In the genomic region with DNA sequence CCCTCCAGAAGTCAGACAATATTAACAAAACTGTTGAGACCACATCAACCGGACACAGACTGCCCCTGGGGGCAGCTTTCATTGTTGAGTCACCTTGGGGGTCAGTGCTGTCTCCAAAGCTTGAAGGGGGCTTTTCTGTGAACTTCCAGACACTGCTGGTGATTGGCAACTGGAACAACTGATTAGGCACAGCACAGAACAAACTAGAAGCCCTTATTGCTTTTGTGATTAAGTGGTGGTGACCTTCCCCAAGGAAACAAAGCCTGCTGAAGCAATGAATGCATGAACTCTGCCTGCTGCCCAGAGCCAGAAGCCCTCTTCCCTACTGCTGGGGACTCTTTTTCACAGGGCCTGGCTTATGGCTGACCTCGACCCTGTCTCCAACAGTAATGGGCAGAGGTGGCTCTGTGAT, we compare ENCODE assay signal across 22 mouse cellular contexts.
A peak's percentile ranks its signal among the peaks of the same experiment; 100 is the strongest.
DNase-seq lines count a peak whose midpoint lies in the region; ATAC-seq and TF ChIP-seq lines count a peak whose summit lies in the region.
"Had no signal": no experiment of that assay in that cellular context is flagged by ENCODE, and none has a peak within 500 bp of the region (broad histone marks: within the 10 kb centered on the region; RNA-seq: fewer than 3 reads in every experiment).

No protein-coding gene starts in this region.

- 13% methylated on average over 2 of the region's 2 CpGs for WGBS in midbrain, embryonic 10.5 days
- WGBS in midbrain, embryonic 16.5 days: 5% methylated on average over 2 of the region's 2 CpGs
- 6% methylated on average over 2 of the region's 2 CpGs for WGBS in hindbrain, embryonic 13.5 days
- 19% methylated on average over 2 of the region's 2 CpGs for WGBS in midbrain, postnatal 0 days

- H3K9me3 ChIP-seq in midbrain, embryonic 10.5 days (replicated peaks): no peaks in the 10 kb centered on the region
- H3K9me3 ChIP-seq in midbrain, embryonic 16.5 days (replicated peaks; ENCODE audit: control insufficient read depth, low read length, poor library complexity, severe bottlenecking): no peaks in the 10 kb centered on the region
- no peaks in the 10 kb centered on the region for H3K9me3 ChIP-seq in hindbrain, embryonic 13.5 days
- no peaks in the 10 kb centered on the region for H3K9me3 ChIP-seq in midbrain, postnatal 0 days (ENCODE audit: low read length)
- H3K9me3 ChIP-seq: embryonic facial prominence, embryonic 15.5 days; heart, embryonic 15.5 days; stomach, embryonic 15.5 days had no signal

- peaks cover 66% of the 10 kb centered on the region for H3K4me1 ChIP-seq in midbrain, embryonic 10.5 days
- peaks cover 16% of the 10 kb centered on the region for H3K4me1 ChIP-seq in midbrain, embryonic 16.5 days (ENCODE audit: control insufficient read depth, insufficient read depth, low read length)
- peaks cover 35% of the 10 kb centered on the region for H3K4me1 ChIP-seq in hindbrain, embryonic 13.5 days (replicated peaks)
- 0 out of 2 replicates have a peak, but pooled peaks cover 3% of the 10 kb centered on the region for H3K4me1 ChIP-seq in midbrain, postnatal 0 days (ENCODE audit: insufficient read depth, low read length)

- no peak for ATAC-seq in midbrain, embryonic 16.5 days
- no peak for ATAC-seq in hindbrain, embryonic 13.5 days (ENCODE audit: low FRiP score)
- no peak for ATAC-seq in midbrain, postnatal 0 days (ENCODE audit: low FRiP score)
- ATAC-seq: liver, postnatal 0 days had no signal

- TF ChIP-seq CTCF in midbrain, postnatal 0 days (IDR thresholded peaks at IDR 0.05): no peak

- H3K9ac ChIP-seq in midbrain, embryonic 16.5 days (ENCODE audit: low read depth, low read length): no peak overlapping the region
- H3K9ac ChIP-seq in hindbrain, embryonic 13.5 days: no peak overlapping the region
- no peak overlapping the region for H3K9ac ChIP-seq in midbrain, postnatal 0 days (replicated peaks; ENCODE audit: low read length, poor library complexity, severe bottlenecking)
- H3K9ac ChIP-seq: embryonic facial prominence, embryonic 15.5 days; heart, embryonic 15.5 days; liver, postnatal 0 days; stomach, embryonic 15.5 days had no signal

- no peak overlapping the region for H3K4me3 ChIP-seq in midbrain, embryonic 10.5 days
- H3K4me3 ChIP-seq in midbrain, embryonic 16.5 days (ENCODE audit: low read depth, low read length): no peak overlapping the region
- H3K4me3 ChIP-seq in hindbrain, embryonic 13.5 days: no peak overlapping the region
- H3K4me3 ChIP-seq in midbrain, postnatal 0 days (ENCODE audit: low read depth, low read length): no peak overlapping the region
- H3K4me3 ChIP-seq: embryonic facial prominence, embryonic 15.5 days; heart, embryonic 15.5 days; stomach, embryonic 15.5 days had no signal

- peaks cover 48% of the 10 kb centered on the region for H3K27me3 ChIP-seq in midbrain, embryonic 10.5 days (ENCODE audit: low read depth, poor library complexity, severe bottlenecking)
- no peaks in the 10 kb centered on the region; the same call in 1 of the 2 replicates for H3K27me3 ChIP-seq in midbrain, embryonic 16.5 days (ENCODE audit: control insufficient read depth, insufficient read depth, low read depth, low read length)
- no peaks in the 10 kb centered on the region for H3K27me3 ChIP-seq in hindbrain, embryonic 13.5 days
- H3K27me3 ChIP-seq in midbrain, postnatal 0 days (ENCODE audit: insufficient read depth, low read length): no peaks in the 10 kb centered on the region
- H3K27me3 ChIP-seq: embryonic facial prominence, embryonic 15.5 days; heart, embryonic 15.5 days; stomach, embryonic 15.5 days had no signal

- peaks cover 5% of the 10 kb centered on the region; the same call in 1 of the 2 replicates for H3K36me3 ChIP-seq in midbrain, embryonic 10.5 days
- H3K36me3 ChIP-seq in midbrain, embryonic 16.5 days (ENCODE audit: control insufficient read depth, insufficient read depth, low read length): no peaks in the 10 kb centered on the region
- no peaks in the 10 kb centered on the region for H3K36me3 ChIP-seq in hindbrain, embryonic 13.5 days
- H3K36me3 ChIP-seq in midbrain, postnatal 0 days (ENCODE audit: insufficient read depth, low read length): no peaks in the 10 kb centered on the region
- H3K36me3 ChIP-seq: embryonic facial prominence, embryonic 15.5 days; heart, embryonic 15.5 days; stomach, embryonic 15.5 days had no signal

- DNase-seq in midbrain, embryonic 10.5 days (ENCODE audit: low spot score): peak; percentile 75
- DNase-seq in embryo, embryonic 11 days: peak; percentile 71
- peak; percentile 33 for DNase-seq in midbrain, postnatal 0 days (ENCODE audit: low spot score)
- DNase-seq in adrenal gland, postnatal 10 days: no peak
- DNase-seq in frontal cortex, postnatal 14 days (ENCODE audit: low spot score in 2 of 2): no peak
- DNase-seq: adrenal gland, postnatal 36 days; B cell, adult 2 months; cerebellum, adult 2 months; gastrocnemius, postnatal 10 days; kidney, adult 11 months; layer of hippocampus, postnatal 36 days; left cerebral cortex, postnatal 4 days; liver, postnatal 0 days; lung, postnatal 10 days; right cerebral cortex, postnatal 25 days; thymus, adult 2 months had no signal

- H3K4me2 ChIP-seq in midbrain, embryonic 16.5 days (ENCODE audit: low read length): no peak overlapping the region
- no peak overlapping the region for H3K4me2 ChIP-seq in hindbrain, embryonic 13.5 days
- H3K4me2 ChIP-seq in midbrain, postnatal 0 days (ENCODE audit: low read depth, low read length, poor library complexity, severe bottlenecking): no peak overlapping the region
- H3K4me2 ChIP-seq: embryonic facial prominence, embryonic 15.5 days; heart, embryonic 15.5 days; stomach, embryonic 15.5 days had no signal

- H3K27ac ChIP-seq in midbrain, embryonic 10.5 days (replicated peaks): peak overlapping the region; percentile 78; the same call in 1 of the 2 replicates
- H3K27ac ChIP-seq in midbrain, embryonic 16.5 days (ENCODE audit: low read length): no peak overlapping the region
- H3K27ac ChIP-seq in hindbrain, embryonic 13.5 days: peak overlapping the region; percentile 3; the same call in 1 of the 2 replicates
- H3K27ac ChIP-seq in midbrain, postnatal 0 days (ENCODE audit: low read depth, low read length): no peak overlapping the region
- H3K27ac ChIP-seq: embryonic facial prominence, embryonic 15.5 days; heart, embryonic 15.5 days; kidney, postnatal 0 days; stomach, embryonic 15.5 days had no signal

Comparison
In these comparisons a context has a peak if more than half of its experiments do, and no peak if none do; other contexts are left out.
1. H3K27ac ChIP-seq: peak in midbrain, embryonic 10.5 days (single experiment) and hindbrain, embryonic 13.5 days (single experiment); none in midbrain, embryonic 16.5 days (single experiment) and midbrain, postnatal 0 days (single experiment).
2. DNase-seq: peak in midbrain, embryonic 10.5 days (single experiment), embryo, embryonic 11 days (single experiment) and midbrain, postnatal 0 days (single experiment); none in adrenal gland, postnatal 10 days (single experiment) and frontal cortex, postnatal 14 days (0 of 2).